Mouse (Mus musculus): ENCODE measurements around the gene Dazap1.
A peak's percentile ranks its signal among the peaks of the same experiment; 100 is the strongest.

Dazap1 gene

DNA sequence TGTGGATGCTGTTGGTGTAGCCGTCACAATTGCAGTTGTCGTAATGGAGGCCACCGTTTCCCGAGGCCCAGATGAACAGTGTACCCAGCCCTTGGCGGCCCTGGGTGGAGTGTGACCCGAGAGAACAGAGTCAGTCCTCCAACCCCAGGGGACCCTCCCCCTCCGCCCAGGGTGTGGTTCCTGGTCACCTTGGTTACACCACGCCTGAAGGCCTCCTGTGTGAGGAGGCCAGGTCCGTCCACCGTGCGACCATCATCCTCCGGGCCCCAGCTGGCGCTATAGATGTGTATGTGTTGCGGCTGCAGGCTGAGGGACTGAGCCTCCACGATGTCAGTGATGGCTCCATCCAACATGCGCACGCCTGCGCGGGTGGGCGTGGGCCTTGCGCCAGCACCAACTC, 63.8 kb downstream of the Dazap1 start:
- no peak for DNase-seq

DNA sequence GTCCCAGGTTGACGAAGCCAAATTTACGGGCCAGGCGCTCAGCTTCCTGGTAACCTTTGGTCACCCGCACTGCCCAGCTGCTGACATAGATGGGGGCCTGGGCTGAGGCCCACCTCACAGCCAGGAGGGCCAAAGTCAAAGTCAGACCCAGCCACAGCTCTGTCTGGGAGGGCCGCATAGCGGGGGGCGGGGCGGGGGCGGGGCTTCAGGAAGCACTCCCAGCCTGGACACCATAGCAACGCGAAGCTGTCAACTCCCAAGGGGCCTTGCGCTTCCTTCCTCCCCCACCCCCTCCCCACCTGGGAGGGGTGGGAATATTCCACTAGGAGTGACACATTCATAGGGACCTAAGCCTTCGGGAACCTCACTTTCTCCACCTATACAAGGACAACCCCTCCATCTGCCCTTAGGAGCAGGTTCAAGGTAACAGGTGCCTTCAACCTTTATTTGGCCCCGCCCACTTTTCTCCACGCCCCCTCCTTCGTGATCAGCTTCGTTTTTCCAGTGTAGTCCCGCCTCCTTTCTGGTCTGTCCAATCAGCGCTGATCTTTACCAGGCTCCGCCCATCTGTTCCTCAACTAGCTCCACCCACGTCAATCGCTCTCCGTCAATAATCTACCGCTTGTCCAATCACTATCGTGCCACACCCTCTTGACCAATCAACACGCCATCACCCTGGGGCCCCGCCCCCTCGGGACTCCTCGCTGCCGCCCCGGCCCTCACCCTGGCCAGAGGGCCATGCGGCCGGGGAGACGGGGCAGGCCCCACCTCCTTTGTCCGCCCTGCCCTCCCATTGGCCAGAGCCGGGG, 68.2 kb downstream of the Dazap1 start, which contains the start of the genes Pcsk4 and Reep6:
Gene Pcsk4 (minus strand): TSS at position 226 of the 809 bp plus-strand sequence.
Gene Reep6 (plus strand): TSS at position 681 of the 809 bp plus-strand sequence.
- DNase-seq = peak; percentile 93

DNA sequence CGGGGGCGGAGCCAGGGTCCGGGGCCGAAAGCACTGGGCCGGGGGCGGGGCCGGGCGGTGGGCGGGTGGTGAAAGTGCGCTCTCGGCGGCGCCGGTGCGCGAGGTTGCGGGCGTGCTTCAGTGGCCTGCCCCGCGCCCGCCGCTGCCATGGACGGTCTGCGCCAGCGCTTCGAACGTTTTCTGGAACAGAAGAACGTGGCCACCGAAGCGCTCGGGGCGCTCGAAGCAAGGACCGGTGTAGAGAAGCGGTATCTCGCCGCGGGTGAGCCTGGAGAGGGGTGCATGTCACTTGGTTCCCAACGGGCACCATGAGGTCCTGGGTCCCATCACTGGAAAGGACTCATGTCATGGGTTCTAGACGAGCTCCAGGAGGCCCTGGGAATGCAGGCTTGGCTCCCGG, 68.8 kb downstream of the Dazap1 start:
- DNase-seq = no peak

DNA sequence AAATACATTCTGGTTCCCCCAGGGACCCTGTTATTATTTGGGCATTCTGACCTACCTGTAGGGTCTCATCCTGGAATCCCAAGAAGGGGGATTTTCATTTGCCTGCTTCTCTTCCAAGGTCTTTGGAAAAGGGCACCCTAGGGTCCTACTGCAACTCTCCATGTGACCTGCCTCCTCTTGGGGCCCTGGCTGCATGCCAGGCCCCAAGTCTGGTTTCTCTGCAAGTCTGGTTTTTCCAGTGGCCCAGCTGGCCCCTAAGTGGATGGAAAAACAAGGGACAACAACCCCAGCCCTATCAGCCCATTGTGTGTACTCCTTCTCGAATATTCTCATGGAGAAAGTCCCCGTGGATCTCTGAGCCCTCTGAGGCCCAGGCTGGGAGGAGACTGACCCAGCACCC, 69.6 kb downstream of the Dazap1 start:
- no peak for DNase-seq

DNA sequence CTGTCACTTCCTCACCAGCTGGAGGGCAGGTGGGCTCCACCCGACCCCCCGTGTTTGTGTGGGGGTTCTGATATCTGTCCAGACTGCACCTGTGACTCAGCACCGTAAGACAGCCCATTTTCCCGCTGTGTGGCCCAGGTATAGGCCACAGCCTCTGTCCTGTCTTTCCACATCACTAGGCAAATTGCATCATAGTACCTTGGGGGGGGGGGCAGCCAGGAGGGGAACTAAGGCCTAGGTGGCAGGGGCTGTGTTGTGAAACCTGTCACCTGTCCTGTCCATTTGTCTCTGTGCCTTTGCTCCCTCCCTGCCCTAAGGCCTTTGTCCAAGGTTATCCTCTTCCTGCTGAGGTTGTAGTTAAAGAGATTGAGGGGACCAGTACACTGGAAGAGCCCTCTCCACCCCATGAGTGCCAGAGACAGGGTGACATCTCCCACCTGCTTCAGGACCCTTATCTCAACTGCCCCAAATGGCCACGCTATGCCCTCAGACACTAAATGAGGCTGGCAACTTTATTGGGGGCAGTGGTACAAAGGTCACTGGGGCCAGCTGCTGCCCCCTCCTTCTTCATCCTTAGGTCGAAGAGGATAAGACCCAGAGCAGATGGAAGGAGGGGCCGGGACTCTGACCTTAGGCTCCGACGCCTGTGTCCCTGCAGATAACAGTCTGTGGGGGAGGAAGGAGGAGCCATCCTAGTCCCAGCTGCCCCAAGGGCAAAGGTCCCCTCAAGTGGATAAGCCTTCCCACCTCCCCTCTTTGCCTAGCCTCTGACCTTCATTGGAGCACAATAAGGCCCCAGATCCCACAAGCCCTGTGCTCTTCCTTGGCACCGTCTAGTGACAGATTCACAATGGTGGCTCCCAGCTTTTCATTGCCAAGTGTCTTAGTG, 70.6 kb downstream of the Dazap1 start:
- DNase-seq = no peak

DNA sequence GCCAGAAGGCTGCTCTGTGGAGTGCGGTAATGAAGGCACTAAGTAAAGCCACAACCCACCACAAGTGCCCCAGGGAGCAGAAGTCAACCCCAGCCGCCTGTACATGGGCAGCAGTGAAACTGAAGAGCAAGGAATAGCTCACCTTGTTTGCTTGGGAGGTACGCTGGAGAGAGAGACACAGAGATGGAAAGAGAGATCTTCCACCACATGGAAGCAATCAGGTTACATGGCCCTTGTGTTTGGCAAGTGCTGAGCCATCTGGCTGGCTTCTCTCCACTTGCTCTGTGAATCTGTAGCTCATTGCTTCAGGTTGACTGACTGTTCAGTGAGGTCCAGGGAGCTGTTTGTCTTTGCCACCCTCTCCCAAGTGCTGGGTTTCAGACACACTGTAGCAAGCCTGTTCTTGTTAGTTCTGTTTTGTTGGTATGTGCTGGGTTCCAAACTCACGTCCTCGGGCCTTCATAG, 71.3 kb downstream of the Dazap1 start:
- DNase-seq = no peak

DNA sequence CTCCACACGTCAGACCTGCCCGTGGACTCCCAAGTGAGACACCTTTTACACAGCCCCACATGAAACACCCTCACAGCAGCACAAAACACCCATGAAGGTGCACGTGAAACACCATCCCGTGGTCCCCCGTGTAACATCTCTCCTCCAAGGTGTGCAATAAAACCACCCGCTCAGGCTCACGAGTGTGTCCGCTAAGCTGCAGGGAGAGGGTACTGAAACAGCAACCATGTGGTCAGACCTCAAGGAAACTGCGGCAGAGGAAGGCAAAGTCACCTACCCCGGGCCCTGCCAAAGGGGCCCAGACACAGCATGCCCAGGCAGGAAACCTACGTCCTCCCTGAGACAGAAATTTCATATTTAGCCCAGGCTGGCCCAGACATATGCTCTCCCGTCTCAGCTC, 75.0 kb downstream of the Dazap1 start:
- DNase-seq = no peak
